Mouse (Mus musculus) left cerebral cortex, postnatal 10 days (tissue): Measurements from ENCODE around the gene Atg7. TPM values are rescaled to one million over a fixed set of nuclear protein-coding genes. Genes with fewer than 3 reads are reported as not detected.
A peak's percentile ranks its signal among the peaks of the same experiment; 100 is the strongest.

Experiments used
- DNase-seq, 2 experiments: peaks; one replicate each; pipeline ENCODE4 v3.0.0; 2021 to 2022; ENCODE audit warnings: low spot score in 2 of 2, mixed read lengths in 1 of 2; ENCODE audit errors: extremely low spot score in 1 of 2
- intact Hi-C: fragments of 180-260 bp; cut with DNase I; formaldehyde crosslinking; loops from one replicate; pipeline ENCODE4 v1.15.1; 2025
- total RNA-seq, 2 experiments: library from RNA; stranded (reverse); gene quantifications; 2 replicates each; pipeline ENCODE4 v1.2.3; 2021

The Atg7 gene
- total RNA-seq, 2 experiments from 2014 or later: 23.6 to 24.6 TPM

GRCm38 (mm10) chr6:114803915-114804535, 161.1 kb downstream of the Atg7 start:
- DNase-seq: no peak

GRCm38 (mm10) chr6:114804866-114805265, 162.0 kb downstream of the Atg7 start:
- intact Hi-C loops: no loop called here
- DNase-seq: no peak

More at GRCm38 (mm10) chr6:114803915-114804535, 161.1 kb downstream of the Atg7 start:
- intact Hi-C loops: no loop called here

- intact Hi-C loops: no loop called here
- no peak for DNase-seq
Measured at GRCm38 (mm10) chr6:114805927-114806326, 163.0 kb downstream of the Atg7 start.

- intact Hi-C loops: no loop called here
Measured at GRCm38 (mm10) chr6:114807474-114807873, 164.6 kb downstream of the Atg7 start.

DNA sequence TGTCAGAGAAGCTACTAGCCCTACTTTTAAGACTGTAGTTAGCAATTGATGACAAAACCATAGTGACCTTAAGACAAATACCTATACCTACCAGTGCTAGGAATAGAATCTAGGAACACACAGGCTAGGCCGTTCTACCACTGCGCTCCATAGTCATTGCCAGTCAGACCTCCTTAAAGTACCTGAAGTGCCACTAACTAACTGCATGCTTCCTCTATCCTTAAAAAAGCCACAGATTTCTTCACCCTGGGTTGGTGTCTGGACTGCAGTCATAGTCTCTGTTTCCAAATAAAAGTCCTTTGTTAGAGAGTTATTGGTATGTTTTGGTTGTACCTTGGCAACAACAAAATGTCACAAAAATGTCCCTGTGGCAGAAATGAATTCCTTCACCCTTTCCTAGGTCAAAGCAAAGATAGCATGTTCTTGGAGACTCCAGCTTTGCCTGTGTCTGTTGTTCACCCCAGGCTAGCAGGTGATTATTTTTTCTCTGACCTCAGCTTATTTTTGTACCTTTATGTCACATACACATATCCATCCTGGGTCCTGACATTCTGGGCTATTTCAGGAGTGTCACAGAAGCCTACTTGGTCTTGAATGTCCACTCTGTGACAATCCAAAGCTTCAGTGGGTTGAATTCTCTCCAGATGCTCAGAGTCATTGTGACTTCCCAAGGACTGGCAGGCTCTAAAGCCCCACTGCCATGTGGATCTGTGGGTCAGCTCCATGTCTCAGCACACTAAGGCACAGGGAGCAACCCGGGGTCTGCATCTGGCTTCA, 165.9 kb downstream of the Atg7 start:
- intact Hi-C loops: no loop called here
- DNase-seq: no peak

More at GRCm38 (mm10) chr6:114807474-114807873, 164.6 kb downstream of the Atg7 start:
- no peak for DNase-seq

DNA sequence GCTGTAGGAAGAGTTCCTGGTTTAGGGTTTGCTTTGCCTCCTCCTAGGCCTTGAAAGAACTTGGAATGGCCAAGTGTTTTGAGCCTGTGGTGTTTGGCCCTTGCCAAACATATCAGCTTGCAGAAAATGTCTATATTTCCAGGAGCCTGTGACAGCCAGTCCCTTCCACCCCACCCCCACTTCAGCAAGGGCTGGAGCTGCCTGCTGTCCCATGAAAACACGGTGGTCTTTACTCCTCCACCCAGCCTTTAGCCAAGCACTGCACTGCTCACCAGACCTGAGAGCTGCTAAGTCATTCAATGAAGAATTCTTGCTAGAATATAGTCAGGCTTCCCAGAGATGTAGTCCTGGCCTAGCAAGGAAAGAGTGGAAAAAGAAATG, 166.5 kb downstream of the Atg7 start:
- intact Hi-C loops: no loop called here
- DNase-seq: no peak

DNA sequence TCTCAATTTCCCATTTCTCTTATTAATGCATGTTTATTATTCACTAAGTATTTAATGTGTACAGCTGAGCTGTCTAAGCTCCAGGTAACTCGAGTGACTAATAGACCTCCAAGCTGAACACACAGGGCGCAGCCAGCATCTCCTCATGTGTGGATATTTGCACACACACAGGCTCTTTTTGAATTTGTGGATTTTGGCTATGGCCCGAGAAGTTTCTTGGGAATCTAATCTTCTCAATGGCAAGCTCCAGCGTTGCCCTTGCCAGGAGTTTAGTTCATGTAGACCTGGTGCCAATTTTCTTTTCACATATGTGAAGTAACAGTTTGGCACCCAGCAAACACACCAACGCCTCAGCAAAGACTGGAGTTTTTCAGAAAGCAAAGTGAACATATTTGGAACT, 169.4 kb downstream of the Atg7 start:
- intact Hi-C loops: no loop called here
- DNase-seq: peak in 1 of 2 experiments; percentile 58

GRCm38 (mm10) chr6:114812779-114813178, 169.9 kb downstream of the Atg7 start:
- DNase-seq: no peak
- intact Hi-C loops: no loop called here

GRCm38 (mm10) chr6:114814199-114814881, 171.4 kb downstream of the Atg7 start:
- DNase-seq: no peak
- intact Hi-C loops: no loop called here

- intact Hi-C loops: no loop called here
- peak in 1 of 2 experiments; percentile 51 for DNase-seq
Measured at GRCm38 (mm10) chr6:114814882-114815650, 172.2 kb downstream of the Atg7 start.

GRCm38 (mm10) chr6:114817948-114818347, 175.1 kb downstream of the Atg7 start:
- peak in 1 of 2 experiments; percentile 45 for DNase-seq
- intact Hi-C loops: no loop called here

GRCm38 (mm10) chr6:114818471-114818870, 175.6 kb downstream of the Atg7 start:
- intact Hi-C loops: no loop called here
- DNase-seq: peak in 1 of 2 experiments; percentile 65

DNA sequence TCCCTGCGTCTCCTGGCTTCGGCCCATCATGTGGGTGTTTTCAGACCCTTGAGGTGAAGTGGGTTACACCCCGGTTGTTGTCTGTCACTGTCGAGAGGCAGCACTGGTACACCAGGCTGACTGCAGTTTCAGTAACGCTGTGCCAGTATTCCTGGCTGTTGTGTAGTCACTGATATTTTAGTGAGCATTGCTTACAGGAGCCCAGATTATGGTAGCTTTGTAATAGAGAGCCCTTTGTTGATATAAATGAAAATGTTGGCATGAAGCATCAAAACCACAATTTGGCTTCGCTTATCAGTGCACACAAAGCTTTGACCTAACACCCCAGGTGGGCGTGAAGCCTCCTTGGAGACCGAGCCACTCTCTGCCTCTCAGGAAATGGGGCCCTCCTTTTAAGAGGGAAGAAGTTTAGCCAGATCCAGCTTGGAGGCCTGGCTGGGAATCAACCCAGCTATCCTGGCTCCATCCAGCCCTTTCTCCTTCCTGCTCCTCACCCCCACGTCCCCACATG, 177.1 kb downstream of the Atg7 start:
- DNase-seq: peak in 1 of 2 experiments; percentile 49
- intact Hi-C loops: no loop called here

DNA sequence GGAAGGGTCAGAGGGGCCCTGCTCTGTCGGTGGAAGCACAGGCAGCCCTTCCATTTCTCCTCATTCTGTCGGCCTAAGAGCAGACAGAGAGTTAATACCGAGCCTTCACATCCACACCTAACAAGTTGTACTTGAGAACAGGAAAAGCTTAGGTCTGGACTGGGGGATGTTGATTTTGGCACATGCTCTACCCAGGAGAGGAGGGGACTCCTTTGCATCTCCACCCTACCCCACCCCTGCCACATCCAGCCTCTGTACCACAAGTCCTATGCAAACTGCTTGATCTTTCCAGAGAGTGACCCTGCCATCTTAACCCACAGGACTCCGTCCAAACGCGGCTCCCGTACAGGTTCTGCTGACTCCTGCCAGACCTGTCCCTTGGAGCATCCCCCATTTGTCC, 178.7 kb downstream of the Atg7 start:
- DNase-seq: no peak
- intact Hi-C loops: no loop called here

- DNase-seq: no peak
- intact Hi-C loops: no loop called here
Measured at GRCm38 (mm10) chr6:114826889-114827288, 184.0 kb downstream of the Atg7 start.

- DNase-seq: no peak
Measured at GRCm38 (mm10) chr6:114829660-114830438, 187.0 kb downstream of the Atg7 start.

GRCm38 (mm10) chr6:114831807-114832206, 188.9 kb downstream of the Atg7 start:
- no peak for DNase-seq
- intact Hi-C loops: no loop called here

More at GRCm38 (mm10) chr6:114829660-114830438, 187.0 kb downstream of the Atg7 start:
- intact Hi-C loops: no loop called here

GRCm38 (mm10) chr6:114833058-114833685, 190.3 kb downstream of the Atg7 start:
- no peak for DNase-seq

More at GRCm38 (mm10) chr6:114833058-114833685, 190.3 kb downstream of the Atg7 start:
- intact Hi-C loops: no loop called here
